Mouse (Mus musculus) gonadal fat pad, adult 2 months (tissue): ENCODE results near the gene Cdr2. TPM values are rescaled to one million over a fixed set of nuclear protein-coding genes. Genes with fewer than 3 reads are reported as not detected.
"Not testable (repeated sequence)": the region's sequence is repeated elsewhere in the genome, so short reads cannot be mapped to it uniquely, and the experiment has no call there.

ENCODE experiments used
- DNase-seq: peaks from one replicate; pipeline ENCODE4 v3.0.0-alpha.2; 2012; ENCODE audit warnings: low read depth
- polyA plus RNA-seq: library from polyadenylated mRNA; depleted of rRNA; stranded (reverse); fragments of >200 nt; gene quantifications from 2 replicates; pipeline ENCODE4 v1.2.3, GENCODE M21; 2012; rRNA removed

Gene Cdr2
- polyA plus RNA-seq, 1 experiment = 45.4 TPM

DNA sequence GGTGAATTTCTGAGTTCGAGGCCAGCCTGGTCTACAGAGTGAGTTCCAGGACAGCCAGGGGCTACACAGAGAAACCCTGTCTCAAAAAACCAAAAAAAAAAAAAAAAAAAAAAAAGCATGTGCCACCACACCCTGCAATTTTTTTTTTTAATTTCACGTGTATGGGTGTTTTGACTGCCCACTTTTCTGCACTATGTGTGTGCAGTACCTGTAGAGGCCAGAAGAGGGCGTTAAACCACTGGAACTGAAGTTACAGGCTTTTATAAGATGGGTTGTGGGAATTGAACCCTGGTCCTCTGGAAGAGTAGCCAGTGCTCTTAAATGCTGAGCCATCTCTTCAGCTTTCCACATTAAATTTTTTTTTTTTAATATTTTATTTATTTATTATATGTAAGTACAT lies 71.9 kb downstream of the Cdr2 start:
- DNase-seq = not testable (repeated sequence)

Other genes starting within 250 kb of the Cdr2 start
- 3.4 and 4.1 TPM in 2 replicates for gene Vwa3a, start 243.0 kb downstream of the Cdr2 start, polyA plus RNA-seq
- 3.2 and 3.6 TPM in 2 replicates for gene Gm5737, start 169.9 kb downstream of the Cdr2 start, polyA plus RNA-seq
- gene Eef2k, start 139.5 kb downstream of the Cdr2 start, polyA plus RNA-seq = 25.5 and 25.6 TPM in 2 replicates
- gene Polr3e, start 64.6 kb downstream of the Cdr2 start, polyA plus RNA-seq = 27.2 and 27.4 TPM in 2 replicates
- gene Mfsd13b, start 197 bp upstream of the Cdr2 start, polyA plus RNA-seq = 0.85 and 1.00 TPM in 2 replicates
- 27.7 and 34.4 TPM in 2 replicates for gene Mettl9, start 52.1 kb upstream of the Cdr2 start, polyA plus RNA-seq
- gene Igsf6, start 92.3 kb upstream of the Cdr2 start, polyA plus RNA-seq = 1.3 and 2.0 TPM in 2 replicates
- 0.24 and 0.47 TPM in 2 replicates for gene Otoa, start 99.3 kb upstream of the Cdr2 start, polyA plus RNA-seq